Mouse (Mus musculus): ENCODE results near the gene Pex14.

DNA sequence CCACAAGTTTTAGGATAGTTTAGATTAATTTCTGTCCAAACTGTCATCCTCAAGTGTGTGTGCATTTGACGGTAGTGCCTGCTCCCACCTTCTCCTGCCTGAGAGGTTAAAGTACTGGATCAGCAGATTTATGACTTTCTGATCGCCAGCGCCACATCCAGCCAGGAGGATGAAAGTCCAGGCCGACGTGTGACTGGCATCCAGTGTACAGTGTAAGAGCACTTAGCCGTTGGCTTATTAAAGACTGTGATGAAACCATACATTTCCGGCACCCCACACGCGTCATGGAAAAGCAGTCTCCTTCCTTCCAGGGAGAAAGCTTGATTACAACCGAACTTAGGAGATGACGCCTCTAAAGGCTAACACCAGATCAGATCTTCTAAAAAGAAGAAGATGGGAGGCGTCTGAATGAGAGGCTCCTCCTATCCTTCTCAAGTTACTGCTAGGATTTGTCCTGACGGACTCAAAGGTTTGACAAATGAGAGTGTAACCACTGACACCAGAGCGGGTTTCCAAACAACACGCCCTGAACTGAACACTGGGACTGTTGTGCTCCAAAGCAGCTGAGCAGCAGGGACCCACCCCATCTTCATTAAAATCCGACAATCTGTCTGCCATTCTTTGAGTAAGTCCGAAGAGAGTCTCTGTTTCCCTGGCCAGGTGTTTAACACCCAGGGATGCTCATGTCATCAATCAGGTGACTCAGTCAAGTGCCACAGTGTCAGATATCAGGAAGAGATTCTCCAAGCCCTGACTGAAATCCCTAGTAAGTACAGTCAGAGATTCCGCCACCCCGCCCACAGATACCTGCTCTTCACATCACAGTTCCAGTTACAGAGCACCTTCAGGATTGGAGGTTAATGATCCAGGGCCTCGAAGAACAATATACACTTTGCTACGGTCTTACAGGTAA is 37.0 kb downstream of the Pex14 start:
- no peak for TF ChIP-seq POLR2A (IDR thresholded peaks at IDR 0.05; ENCODE audit: low read depth, low read length)
- no peak for TF ChIP-seq CTCF (IDR thresholded peaks at IDR 0.05; ENCODE audit: extremely low read depth, insufficient read depth, insufficient read length, insufficient replicate concordance)

Measured in spleen, adult 2 months (tissue).